Mouse (Mus musculus) ES-E14 (cell line): Measurements from ENCODE around the gene Asb8. TPM values are rescaled to one million over a fixed set of nuclear protein-coding genes. Genes with fewer than 3 reads are reported as not detected.

Experiments used
- DNase-seq: peaks from one replicate; pipeline ENCODE4 v3.0.0-alpha.2; 2013; ENCODE audit warnings: low read depth, low spot score
- H3K27ac ChIP-seq: 2 replicates; pipeline ENCODE4 v1.5.1; 2012; ENCODE audit warnings: low read depth, mild to moderate bottlenecking, low read length, moderate library complexity, mixed read lengths; ENCODE audit not compliant: poor library complexity, insufficient read depth, severe bottlenecking
- H3K36me3 ChIP-seq: 2 replicates; pipeline ENCODE4 v1.6.1; 2012; ENCODE audit warnings: mild to moderate bottlenecking, low read length, moderate library complexity, mixed read lengths; ENCODE audit not compliant: control insufficient read depth, poor library complexity, insufficient read depth, severe bottlenecking
- H3K4me1 ChIP-seq, 2 experiments: fragments of 150-350 bp in 1 of 2; sonication (generic) in 1 of 2; 2 replicates each; pipeline ENCODE4 v1.6.1; 2012; ENCODE audit warnings: low read length in 2 of 2, mild to moderate bottlenecking in 1 of 2, mixed read lengths in 1 of 2; ENCODE audit not compliant: control insufficient read depth in 2 of 2, insufficient read depth in 2 of 2, poor library complexity in 1 of 2
- H3K4me3 ChIP-seq, 2 experiments: fragments of 150-350 bp in 1 of 2; sonication (generic) in 1 of 2; 2 replicates each; pipeline ENCODE4 v1.5.1; 2012; ENCODE audit warnings: low read length in 2 of 2, low read depth in 1 of 2, mild to moderate bottlenecking in 1 of 2, mixed read lengths in 1 of 2; ENCODE audit not compliant: insufficient read depth in 1 of 2, poor library complexity in 1 of 2, severe bottlenecking in 1 of 2
- H3K9ac ChIP-seq: 2 replicates; pipeline ENCODE4 v1.6.1; 2012; ENCODE audit warnings: low read depth, mild to moderate bottlenecking, low read length, mixed read lengths; ENCODE audit not compliant: poor library complexity, insufficient read depth, severe bottlenecking
- H3K9me3 ChIP-seq: fragments of 150-350 bp; sonication (generic); 2 replicates; pipeline ENCODE4 v1.6.1; 2012; ENCODE audit warnings: low read depth, mild to moderate bottlenecking, low read length; ENCODE audit not compliant: control insufficient read depth, insufficient read depth
- CHD2 ChIP-seq: IDR thresholded peaks from 2 replicates; pipeline ENCODE4 v1.6.1; 2014; ENCODE audit warnings: mild to moderate bottlenecking, low read depth, low read length, inconsistent platforms
- HCFC1 ChIP-seq: IDR thresholded peaks from 2 replicates; pipeline ENCODE4 v1.6.1; 2012; ENCODE audit warnings: low read length, inconsistent platforms, borderline replicate concordance; ENCODE audit not compliant: insufficient read depth
- MAFK ChIP-seq: IDR thresholded peaks from 2 replicates; pipeline ENCODE4 v1.6.1; 2014; ENCODE audit warnings: mild to moderate bottlenecking, low read depth, low read length, inconsistent platforms; ENCODE audit not compliant: insufficient read depth
- ZC3H11A ChIP-seq: IDR thresholded peaks from 2 replicates; pipeline ENCODE4 v1.6.1; 2012; ENCODE audit warnings: low read depth, mild to moderate bottlenecking, inconsistent platforms, low read length, borderline replicate concordance
- ZNF384 ChIP-seq: IDR thresholded peaks from 2 replicates; pipeline ENCODE4 v1.6.1; 2012; ENCODE audit warnings: low read depth, low read length, inconsistent platforms
- in situ Hi-C, 2 experiments: fragments of 600-800 bp; cut with MboI; formaldehyde crosslinking; loops; one replicate each; pipeline ENCODE4 v1.15.1; 2025; ENCODE audit warnings: low sequenced_read_pairs in 2 of 2, inconsistent platforms in 1 of 2; ENCODE audit not compliant: unreplicated experiment in 2 of 2
- total RNA-seq: library from RNA; depleted of rRNA; stranded (reverse); fragments of 300-350 nt; gene quantifications from 2 replicates; pipeline ENCODE4 v1.2.3, GENCODE M21; 2012

Gene Asb8
- total RNA-seq, 1 experiment: 12.5 TPM

- in situ Hi-C loops: no loop called here
- H3K36me3 ChIP-seq: peaks cover 8% of the 10 kb centered on the region; the same call in 1 of the 2 replicates
- H3K9me3 ChIP-seq: no peaks in the 10 kb centered on the region
- no peak overlapping the region for H3K4me3 ChIP-seq
- no peak overlapping the region for H3K27ac ChIP-seq
- no peak for DNase-seq
- no peak overlapping the region for H3K9ac ChIP-seq
- H3K4me1 ChIP-seq: peaks cover 0 to 6% of the 10 kb centered on the region in 2 experiments; a peak in 1 of 4 replicates
- TF ChIP-seq ZNF384: no peak
- no peak for TF ChIP-seq HCFC1
- no peak for TF ChIP-seq MAFK
- TF ChIP-seq ZC3H11A: no peak
- TF ChIP-seq CHD2: no peak
These were observed 24.6 kb downstream of the Asb8 start for GRCm38 (mm10) chr15:98140809-98141208.

- H3K9me3 ChIP-seq: no peaks in the 10 kb centered on the region
- no peak overlapping the region for H3K27ac ChIP-seq
- peaks cover 0 to 6% of the 10 kb centered on the region in 2 experiments; a peak in 1 of 4 replicates for H3K4me1 ChIP-seq
- DNase-seq: no peak
- no peak overlapping the region for H3K4me3 ChIP-seq
- TF ChIP-seq ZC3H11A (no peak), ZNF384 (no peak), MAFK (no peak), HCFC1 (no peak), CHD2 (no peak)
- no peak overlapping the region for H3K9ac ChIP-seq
- peaks cover 15% of the 10 kb centered on the region; the same call in 1 of the 2 replicates for H3K36me3 ChIP-seq
- in situ Hi-C loops: no loop called here
These were observed 25.7 kb downstream of the Asb8 start for GRCm38 (mm10) chr15:98139763-98140162.

- no peak for DNase-seq
- Histone ChIP-seq H3K36me3 (peaks cover 26% of the 10 kb centered on the region; the same call in 1 of the 2 replicates), H3K4me1 (peaks cover 0 to 2% of the 10 kb centered on the region in 2 experiments; a peak in 1 of 4 replicates), H3K9ac (no peak overlapping the region), H3K27ac (no peak overlapping the region), H3K9me3 (no peaks in the 10 kb centered on the region), H3K4me3 (no peak overlapping the region)
- TF ChIP-seq CHD2: no peak
- TF ChIP-seq ZC3H11A: no peak
- no peak for TF ChIP-seq ZNF384
- in situ Hi-C loops: no loop called here
These were observed 28.6 kb downstream of the Asb8 start for GRCm38 (mm10) chr15:98136871-98137270.

- Histone ChIP-seq H3K4me3 (no peak overlapping the region), H3K4me1 (peaks cover 0 to 4% of the 10 kb centered on the region in 2 experiments; a peak in 1 of 4 replicates), H3K9ac (no peak overlapping the region), H3K27ac (no peak overlapping the region), H3K36me3 (peaks cover 28% of the 10 kb centered on the region; the same call in 1 of the 2 replicates), H3K9me3 (no peaks in the 10 kb centered on the region)
- in situ Hi-C loops: no loop called here
- TF ChIP-seq HCFC1: no peak
- no peak for TF ChIP-seq MAFK
- no peak for TF ChIP-seq CHD2
- TF ChIP-seq ZNF384: no peak
- TF ChIP-seq ZC3H11A: no peak
- DNase-seq: no peak
These were observed 29.8 kb downstream of the Asb8 start for GRCm38 (mm10) chr15:98135671-98136070.

- Histone ChIP-seq H3K4me1 (0 out of 4 replicates have a peak, but pooled peaks cover 0 to 4% of the 10 kb centered on the region in 2 experiments), H3K36me3 (peaks cover 28% of the 10 kb centered on the region; the same call in 1 of the 2 replicates), H3K9ac (no peak overlapping the region), H3K4me3 (no peak overlapping the region), H3K9me3 (no peaks in the 10 kb centered on the region), H3K27ac (no peak overlapping the region)
- in situ Hi-C loops: no loop called here
- no peak for TF ChIP-seq MAFK
- TF ChIP-seq CHD2: no peak
- TF ChIP-seq ZNF384: no peak
- TF ChIP-seq HCFC1: no peak
- TF ChIP-seq ZC3H11A: no peak
- DNase-seq: no peak
These were observed 30.8 kb downstream of the Asb8 start for GRCm38 (mm10) chr15:98134666-98135065.
